ENCODE assay signal across 15 mouse cellular contexts in genomic region chr13:101994779-101995178, GRCm38 (mm10).
DNase-seq lines count a peak whose midpoint lies in the region; ATAC-seq lines count a peak whose summit lies in the region.
"Had no signal": no experiment of that assay in that cellular context is flagged by ENCODE, and none has a peak within 500 bp of the region (broad histone marks: within the 10 kb centered on the region; RNA-seq: fewer than 3 reads in every experiment).

No protein-coding gene starts in this region.

- WGBS in lung, embryonic 15.5 days, result 41% methylated on average over 3 of the region's 3 CpGs

- peak; percentile 83; the same call in 1 of the 2 replicates for ATAC-seq in lung, embryonic 15.5 days (ENCODE audit: borderline replicate concordance, extremely low read depth, low FRiP score, low TSS enrichment)
- ATAC-seq in erythroblast, adult 5-6 weeks (replicated peaks; ENCODE audit: low FRiP score, poor library complexity, severe bottlenecking), result no peak
- ATAC-seq in activated CD4-positive, CD25-positive, alpha-beta regulatory T cell, adult 4 months, result no peak
- ATAC-seq: forebrain, embryonic 13.5 days had no signal

- peak; percentile 33 for DNase-seq in urinary bladder, postnatal 14 days (ENCODE audit: low spot score)
- no peak for DNase-seq in urinary bladder, adult 18-20 months (ENCODE audit: low spot score in 2 of 2)
- DNase-seq in heart, postnatal 10 days, result peak; percentile 73 to 84
- no peak for DNase-seq in cerebellum, postnatal 25 days
- DNase-seq: adrenal gland, adult 2 months; cerebellum, postnatal 36 days; thymus, postnatal 36 days had no signal

- no peaks in the 10 kb centered on the region for H3K36me3 ChIP-seq in lung, embryonic 15.5 days
- H3K36me3 ChIP-seq: hindbrain, embryonic 13.5 days; limb, embryonic 15.5 days had no signal

- no peak overlapping the region for H3K4me2 ChIP-seq in lung, embryonic 15.5 days
- H3K4me2 ChIP-seq: forebrain, embryonic 13.5 days; hindbrain, embryonic 13.5 days; limb, embryonic 15.5 days had no signal

- 0 out of 2 replicates have a peak, but pooled peaks cover 3% of the 10 kb centered on the region for H3K4me1 ChIP-seq in lung, embryonic 15.5 days
- H3K4me1 ChIP-seq: forebrain, embryonic 13.5 days; hindbrain, embryonic 13.5 days; limb, embryonic 15.5 days had no signal

- no peaks in the 10 kb centered on the region for H3K27me3 ChIP-seq in lung, embryonic 15.5 days
- H3K27me3 ChIP-seq: CH12.LX; forebrain, embryonic 13.5 days; hindbrain, embryonic 13.5 days; limb, embryonic 15.5 days; megakaryocyte, embryonic 14.5 days had no signal

- H3K4me3 ChIP-seq in lung, embryonic 15.5 days, result no peak overlapping the region
- H3K4me3 ChIP-seq: forebrain, embryonic 13.5 days; hindbrain, embryonic 13.5 days; limb, embryonic 15.5 days; megakaryocyte, embryonic 14.5 days had no signal

- no peak overlapping the region for H3K27ac ChIP-seq in lung, embryonic 15.5 days
- H3K27ac ChIP-seq: forebrain, embryonic 13.5 days; hindbrain, embryonic 13.5 days; limb, embryonic 15.5 days had no signal

- no peak overlapping the region for H3K9ac ChIP-seq in lung, embryonic 15.5 days
- H3K9ac ChIP-seq: forebrain, embryonic 13.5 days; hindbrain, embryonic 13.5 days; limb, embryonic 15.5 days had no signal

- intact Hi-C loops in heart, postnatal 10 days (cut with DNase I), result loop anchor here (5.0 to 10.0 kb wide), 2 partner anchors 227 to 330 kb away; partner anchors contain the start of gene Pik3r1

- no peaks in the 10 kb centered on the region for H3K9me3 ChIP-seq in lung, embryonic 15.5 days
- H3K9me3 ChIP-seq: forebrain, embryonic 13.5 days; hindbrain, embryonic 13.5 days; limb, embryonic 15.5 days had no signal

Comparison
In these comparisons a context has a peak if more than half of its experiments do, and no peak if none do; other contexts are left out.
1. DNase-seq: peak in urinary bladder, postnatal 14 days (single experiment) and heart, postnatal 10 days (2 of 2); none in urinary bladder, adult 18-20 months (0 of 2) and cerebellum, postnatal 25 days (0 of 2).